Mouse (Mus musculus) frontal cortex, postnatal 25 days (tissue): Measurements from ENCODE around the gene H2-Ab1.
"Not testable (repeated sequence)": the region's sequence is repeated elsewhere in the genome, so short reads cannot be mapped to it uniquely, and the experiment has no call there.

Source experiments
- DNase-seq, 2 experiments: peaks; one replicate each; pipeline ENCODE4 v3.0.0; 2022; ENCODE audit warnings: low spot score in 2 of 2

H2-Ab1 gene

GRCm38 (mm10) chr17:34257594-34258375 is at the start of gene H2-Ab1:
Gene H2-Ab1, plus strand, starts transcription at chr17:34257689.
- peak; percentile 78 to 89 for DNase-seq

- DNase-seq = no peak
Observed at GRCm38 (mm10) chr17:34207866-34208265, 49.6 kb upstream of the H2-Ab1 start.

GRCm38 (mm10) chr17:34208421-34208820 is 49.1 kb upstream of the H2-Ab1 start:
- no peak for DNase-seq

- DNase-seq = no peak
Observed at GRCm38 (mm10) chr17:34209680-34210079, 47.8 kb upstream of the H2-Ab1 start.

- DNase-seq = no peak
Observed at GRCm38 (mm10) chr17:34210599-34210998, 46.9 kb upstream of the H2-Ab1 start.

GRCm38 (mm10) chr17:34211746-34212365 is 45.6 kb upstream of the H2-Ab1 start:
- no peak for DNase-seq

GRCm38 (mm10) chr17:34213936-34214335 is 43.6 kb upstream of the H2-Ab1 start:
- no peak for DNase-seq

GRCm38 (mm10) chr17:34215176-34215575 is 42.3 kb upstream of the H2-Ab1 start:
- no peak for DNase-seq

- DNase-seq = no peak
Observed at GRCm38 (mm10) chr17:34217216-34217928, 40.1 kb upstream of the H2-Ab1 start.

GRCm38 (mm10) chr17:34217986-34218385 is 39.5 kb upstream of the H2-Ab1 start:
- no peak for DNase-seq

- no peak for DNase-seq
Observed at GRCm38 (mm10) chr17:34218675-34219074, 38.8 kb upstream of the H2-Ab1 start.

GRCm38 (mm10) chr17:34219096-34219495 is 38.4 kb upstream of the H2-Ab1 start:
- DNase-seq = not testable (repeated sequence)

- DNase-seq = not testable (repeated sequence)
Observed at GRCm38 (mm10) chr17:34219801-34220200, 37.7 kb upstream of the H2-Ab1 start.

- DNase-seq = not testable (repeated sequence)
Observed at GRCm38 (mm10) chr17:34220401-34220800, 37.1 kb upstream of the H2-Ab1 start.

- no peak for DNase-seq
Observed at GRCm38 (mm10) chr17:34224816-34225215, 32.7 kb upstream of the H2-Ab1 start.

GRCm38 (mm10) chr17:34225426-34225825 is 32.1 kb upstream of the H2-Ab1 start:
- no peak for DNase-seq

- DNase-seq = not testable (repeated sequence)
Observed at GRCm38 (mm10) chr17:34225911-34226310, 31.6 kb upstream of the H2-Ab1 start.

GRCm38 (mm10) chr17:34230971-34231370 is 26.5 kb upstream of the H2-Ab1 start:
- not testable (repeated sequence) for DNase-seq

- not testable (repeated sequence) for DNase-seq
Observed at GRCm38 (mm10) chr17:34232021-34232420, 25.5 kb upstream of the H2-Ab1 start.

GRCm38 (mm10) chr17:34234926-34235325 is 22.6 kb upstream of the H2-Ab1 start:
- DNase-seq = peak; percentile 50 to 61

- DNase-seq = peak in 1 of 2 experiments; percentile 3
Observed at GRCm38 (mm10) chr17:34236691-34237090, 20.8 kb upstream of the H2-Ab1 start.

- no peak for DNase-seq
Observed at GRCm38 (mm10) chr17:34237741-34238140, 19.7 kb upstream of the H2-Ab1 start.
